Mouse (Mus musculus) cerebellum, adult 18-20 months (tissue): ENCODE measurements around the gene Gm14496.
"Not testable (repeated sequence)": the region's sequence is repeated elsewhere in the genome, so short reads cannot be mapped to it uniquely, and the experiment has no call there.

Source experiments
- DNase-seq, 2 experiments: peaks; one replicate each; pipeline ENCODE4 v3.0.0; 2021

Gm14496 gene

GRCm38 (mm10) chr2:181990829-181991228 lies at the start of gene Gm14496:
Gene Gm14496 (plus strand): TSS chr2:181991129.
- no peak for DNase-seq

GRCm38 (mm10) chr2:181952747-181953680 lies 37.9 kb upstream of the Gm14496 start:
- not testable (repeated sequence) for DNase-seq

DNA sequence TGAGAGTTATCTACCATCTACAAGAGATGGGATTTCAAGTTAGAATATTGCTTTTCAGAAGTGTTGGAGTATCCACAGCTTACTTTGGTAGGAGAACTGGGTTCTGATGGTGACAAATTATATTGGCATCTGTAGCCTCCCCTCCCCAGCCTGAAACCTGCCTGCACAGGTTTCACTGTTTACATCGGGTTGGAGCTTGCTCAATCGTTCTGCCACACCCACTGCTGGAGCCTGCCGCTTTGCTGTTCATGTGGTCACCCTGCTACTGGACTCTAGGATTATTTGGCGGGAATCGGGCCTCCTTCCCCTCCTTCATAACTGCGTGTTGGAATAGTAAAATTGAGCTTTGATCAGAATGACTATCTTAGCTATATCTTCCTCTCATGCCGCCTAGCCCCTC lies 22.5 kb upstream of the Gm14496 start:
- DNase-seq, result no peak

DNA sequence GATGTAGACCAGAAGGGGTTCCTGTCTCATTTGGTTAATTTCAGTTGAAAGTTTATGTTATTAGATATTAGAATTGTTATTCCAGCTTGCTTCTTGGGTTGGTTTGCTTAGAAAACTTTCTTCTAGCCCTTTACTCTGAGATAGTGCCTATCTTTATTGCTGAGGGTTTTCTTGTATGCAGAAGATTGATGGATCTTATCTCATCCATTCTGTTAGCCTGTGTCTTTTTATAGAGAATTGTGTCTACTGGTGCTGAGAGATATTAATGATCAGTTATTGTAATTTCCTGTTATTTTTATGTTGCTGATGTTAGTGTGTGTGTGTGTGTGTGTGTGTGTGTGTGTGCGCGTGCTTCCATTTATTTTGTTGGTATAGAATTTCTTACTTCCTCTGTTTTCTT lies 21.7 kb upstream of the Gm14496 start:
- DNase-seq, result no peak

DNA sequence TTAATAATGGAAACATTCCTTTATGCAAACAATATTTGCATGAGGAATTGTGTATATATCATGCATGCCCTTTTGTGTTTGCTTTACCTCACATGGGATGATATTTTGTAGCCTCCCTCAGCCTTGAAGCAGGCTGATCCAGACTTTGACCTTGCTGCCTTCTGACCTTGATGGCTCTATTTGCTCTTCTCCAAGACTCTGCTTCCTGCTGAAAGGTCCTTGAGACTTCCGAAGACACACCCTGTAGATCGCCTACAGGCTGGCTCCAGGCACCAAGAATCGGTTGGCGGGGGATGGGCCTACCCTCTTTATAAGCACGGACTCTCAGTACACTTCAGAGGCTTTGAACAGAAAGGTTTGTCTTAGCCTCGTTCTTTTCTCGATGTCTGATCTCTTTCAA lies 9.0 kb upstream of the Gm14496 start:
- DNase-seq, result not testable (repeated sequence)
